Mouse (Mus musculus) limb, embryonic 10.5 days (tissue): ENCODE data around the gene Ugt2b5. TPM values are rescaled to one million over a fixed set of nuclear protein-coding genes. Genes with fewer than 3 reads are reported as not detected.
"Not testable (repeated sequence)": the region's sequence is repeated elsewhere in the genome, so short reads cannot be mapped to it uniquely, and the experiment has no call there.

Experiments used
- DNase-seq: peaks from one replicate; pipeline ENCODE4 v3.0.0-alpha.2; 2017; ENCODE audit warnings: low spot score
- H3K27ac ChIP-seq: fragments of 300-500 bp; sonication (generic); 2 replicates; pipeline ENCODE4 v1.5.1; 2016; ENCODE audit warnings: mild to moderate bottlenecking
- H3K27me3 ChIP-seq: fragments of 300-500 bp; sonication (generic); 2 replicates; pipeline ENCODE4 v1.6.1; 2016; ENCODE audit warnings: low read depth, mild to moderate bottlenecking; ENCODE audit not compliant: poor library complexity, severe bottlenecking
- H3K36me3 ChIP-seq: fragments of 300-500 bp; sonication (generic); 2 replicates; pipeline ENCODE4 v1.6.1; 2016; ENCODE audit warnings: mild to moderate bottlenecking, moderate library complexity
- H3K4me1 ChIP-seq: fragments of 300-500 bp; sonication (generic); 2 replicates; pipeline ENCODE4 v1.6.1; 2016
- H3K4me3 ChIP-seq: fragments of 300-500 bp; sonication (generic); 2 replicates; pipeline ENCODE4 v1.5.1; 2016; ENCODE audit warnings: mild to moderate bottlenecking, moderate library complexity
- H3K9me3 ChIP-seq: fragments of 300-500 bp; sonication (generic); replicated peaks from 2 replicates; pipeline ENCODE4 v1.6.1; 2016; ENCODE audit warnings: mild to moderate bottlenecking
- WGBS: fragments of 180-500 bp; shearing (Covaris S2); methylation state at CpG from one replicate; pipeline ENCODE4 v1.1.7; 2016; 5-methylcytosine and 5-hydroxymethylcytosine counted together
- polyA plus RNA-seq: library from polyadenylated mRNA; unstranded; fragments of >200 nt; fragmentation: Nextera tagmentation; extraction: Ambion mirVana; gene quantifications from 2 replicates; pipeline ENCODE4 v1.2.1, GENCODE M21; 2016

Ugt2b5 gene
- polyA plus RNA-seq: not detected in 2 replicates

DNA sequence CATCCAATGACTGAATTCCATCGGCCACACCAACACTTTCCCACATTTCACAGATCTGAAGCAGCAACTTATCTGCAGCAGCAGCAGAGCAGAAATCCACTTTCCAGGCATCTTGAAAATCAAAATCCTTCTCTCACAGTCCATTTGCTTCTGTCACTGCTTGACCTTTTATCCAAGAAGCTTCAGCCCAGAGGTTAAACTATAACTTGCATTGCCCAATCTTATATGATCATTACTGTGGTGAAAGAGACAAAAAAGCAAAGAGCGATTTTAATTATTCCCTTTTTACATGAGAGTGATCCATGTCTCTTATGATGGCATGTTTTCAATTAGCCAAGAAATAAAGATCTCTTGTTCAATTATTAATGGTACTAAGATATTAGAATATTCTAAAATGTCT, at the start of gene Ugt2b5:
Gene Ugt2b5, minus strand, starts transcription at position 123 of the 400 bp plus-strand sequence.
- 87% methylated on average over 1 of the region's 2 CpGs for WGBS
- H3K4me3 ChIP-seq, DNase-seq, H3K9me3 ChIP-seq, H3K4me1 ChIP-seq, H3K27ac ChIP-seq, H3K27me3 ChIP-seq, H3K36me3 ChIP-seq: not testable (repeated sequence)

DNA sequence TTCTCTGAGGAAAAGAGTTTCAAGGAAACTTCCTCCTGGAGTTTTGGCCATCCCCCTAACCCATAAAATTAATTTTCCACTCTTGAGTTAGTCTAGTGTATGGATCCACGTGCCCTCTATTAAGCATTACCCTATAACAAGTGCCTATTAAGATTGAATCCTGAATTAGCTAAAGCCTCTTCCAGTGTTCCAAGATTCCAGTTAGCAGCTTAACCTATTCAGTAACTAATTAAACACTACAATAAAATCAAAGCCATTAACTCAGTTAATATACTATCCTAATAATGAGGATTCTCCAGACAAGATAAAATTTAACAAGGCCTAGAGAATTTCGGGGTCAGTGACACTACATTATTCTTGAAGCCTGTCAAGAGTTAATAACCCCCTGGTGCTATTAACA, 35.7 kb upstream of the Ugt2b5 start:
- H3K4me1 ChIP-seq, H3K27ac ChIP-seq, DNase-seq, H3K36me3 ChIP-seq, H3K27me3 ChIP-seq, H3K9me3 ChIP-seq, H3K4me3 ChIP-seq: not testable (repeated sequence)
- 70% methylated on average over 2 of the region's 2 CpGs for WGBS

GRCm38 (mm10) chr5:87174671-87175070, 34.6 kb upstream of the Ugt2b5 start:
- Histone ChIP-seq H3K9me3 (no peaks in the 10 kb centered on the region), H3K4me3 (no peak overlapping the region), H3K27ac (no peak overlapping the region), H3K27me3 (no peaks in the 10 kb centered on the region), H3K4me1 (no peaks in the 10 kb centered on the region), H3K36me3 (no peaks in the 10 kb centered on the region)
- no peak for DNase-seq
- WGBS: 91% methylated on average over 2 of the region's 2 CpGs

- no peak for DNase-seq
- H3K27me3 ChIP-seq: no peaks in the 10 kb centered on the region
- no peak overlapping the region for H3K4me3 ChIP-seq
- no peaks in the 10 kb centered on the region for H3K9me3 ChIP-seq
- no peak overlapping the region for H3K27ac ChIP-seq
- H3K36me3 ChIP-seq: no peaks in the 10 kb centered on the region
- 92% methylated on average over 8 of the region's 8 CpGs for WGBS
- no peaks in the 10 kb centered on the region for H3K4me1 ChIP-seq
These were observed 7.8 kb upstream of the Ugt2b5 start for GRCm38 (mm10) chr5:87147741-87148454.

- H3K27me3 ChIP-seq: no peaks in the 10 kb centered on the region
- WGBS: 34% methylated on average over 3 of the region's 3 CpGs
- no peaks in the 10 kb centered on the region for H3K36me3 ChIP-seq
- no peaks in the 10 kb centered on the region for H3K4me1 ChIP-seq
- no peak overlapping the region for H3K4me3 ChIP-seq
- no peaks in the 10 kb centered on the region for H3K9me3 ChIP-seq
- no peak for DNase-seq
- H3K27ac ChIP-seq: no peak overlapping the region
These were observed 2.8 kb upstream of the Ugt2b5 start for GRCm38 (mm10) chr5:87142865-87143456.

DNA sequence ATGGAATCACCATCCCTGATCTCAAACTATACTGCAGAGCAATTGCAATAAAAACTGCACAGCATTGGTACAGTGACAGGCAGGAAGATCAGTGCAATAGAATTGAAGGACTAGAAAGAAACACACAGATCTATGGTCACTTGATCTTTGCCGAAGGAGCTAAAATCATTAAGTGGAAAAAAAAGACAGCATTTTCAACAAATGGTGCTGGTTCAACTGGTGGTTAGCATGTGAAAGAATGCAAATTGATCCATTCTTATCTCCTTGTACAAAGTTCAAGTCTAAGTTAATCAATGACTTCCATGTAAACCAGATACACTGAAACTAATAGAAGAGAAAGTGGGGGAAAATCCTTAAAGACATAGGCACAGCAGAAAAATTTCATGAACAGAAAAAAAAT, 36.4 kb downstream of the Ugt2b5 start:
- H3K27ac ChIP-seq, H3K4me3 ChIP-seq, DNase-seq, H3K9me3 ChIP-seq, H3K4me1 ChIP-seq, H3K27me3 ChIP-seq, H3K36me3 ChIP-seq: not testable (repeated sequence)
- WGBS: 91% methylated on average over 1 of the region's 1 CpGs

- WGBS: 79% methylated on average over 1 of the region's 1 CpGs
These were observed 47.6 kb downstream of the Ugt2b5 start, which contains the start of gene Ugt2b36 for GRCm38 (mm10) chr5:87092346-87093027. Ugt2b36 (minus strand) TSS chr5:87092555.

GRCm38 (mm10) chr5:87091111-87091510, 49.0 kb downstream of the Ugt2b5 start:
- H3K27me3 ChIP-seq: no peaks in the 10 kb centered on the region
- no peak overlapping the region for H3K4me3 ChIP-seq
- no peak for DNase-seq
- no peaks in the 10 kb centered on the region for H3K9me3 ChIP-seq
- no peak overlapping the region for H3K27ac ChIP-seq
- no peaks in the 10 kb centered on the region for H3K4me1 ChIP-seq
- no peaks in the 10 kb centered on the region for H3K36me3 ChIP-seq

More at GRCm38 (mm10) chr5:87092346-87093027, 47.6 kb downstream of the Ugt2b5 start, which contains the start of gene Ugt2b36:
- H3K27ac ChIP-seq: no peak within 1 kb of the TSS
- H3K4me3 ChIP-seq: no peak within 1 kb of the TSS
- H3K4me1 ChIP-seq: no peaks in the 10 kb centered on the region
- H3K9me3 ChIP-seq: no peaks in the 10 kb centered on the region
- H3K27me3 ChIP-seq: no peaks in the 10 kb centered on the region
- no peak for DNase-seq
- no peaks in the 10 kb centered on the region for H3K36me3 ChIP-seq

GRCm38 (mm10) chr5:87089264-87089663, 50.9 kb downstream of the Ugt2b5 start:
- no peaks in the 10 kb centered on the region for H3K27me3 ChIP-seq
- H3K36me3 ChIP-seq: no peaks in the 10 kb centered on the region
- H3K27ac ChIP-seq: no peak overlapping the region
- H3K4me3 ChIP-seq: no peak overlapping the region
- no peaks in the 10 kb centered on the region for H3K4me1 ChIP-seq
- no peak for DNase-seq
- no peaks in the 10 kb centered on the region for H3K9me3 ChIP-seq

- no peak for DNase-seq
- no peaks in the 10 kb centered on the region for H3K27me3 ChIP-seq
- 89% methylated on average over 3 of the region's 3 CpGs for WGBS
- no peak overlapping the region for H3K27ac ChIP-seq
- no peaks in the 10 kb centered on the region for H3K36me3 ChIP-seq
- no peaks in the 10 kb centered on the region for H3K4me1 ChIP-seq
- no peaks in the 10 kb centered on the region for H3K9me3 ChIP-seq
- H3K4me3 ChIP-seq: no peak overlapping the region
These were observed 53.8 kb downstream of the Ugt2b5 start for GRCm38 (mm10) chr5:87086269-87086668.

Other genes starting within 250 kb of the Ugt2b5 start
- gene Ugt2b34, start 233.4 kb downstream of the Ugt2b5 start, polyA plus RNA-seq: not detected in 2 replicates
- gene Ugt2b1, start 213.8 kb downstream of the Ugt2b5 start, polyA plus RNA-seq: not detected in 2 replicates
- not detected in 2 replicates for gene Ugt2b35, start 139.5 kb downstream of the Ugt2b5 start, polyA plus RNA-seq
- gene Ugt2b36, start 47.8 kb downstream of the Ugt2b5 start, polyA plus RNA-seq: not detected in 2 replicates
- not detected in 2 replicates for gene Ugt2b37, start 114.5 kb upstream of the Ugt2b5 start, polyA plus RNA-seq
- gene Ugt2a3, start 196.9 kb upstream of the Ugt2b5 start, polyA plus RNA-seq: not detected in 2 replicates